Mouse (Mus musculus): ENCODE measurements at regions not wholly inside any gene's neighbourhood (a gene's known extent, or its start where the extent isn't known, plus 50 kb on each side); places are given as distances from the start of the nearest gene placed in this dataset.

DNA sequence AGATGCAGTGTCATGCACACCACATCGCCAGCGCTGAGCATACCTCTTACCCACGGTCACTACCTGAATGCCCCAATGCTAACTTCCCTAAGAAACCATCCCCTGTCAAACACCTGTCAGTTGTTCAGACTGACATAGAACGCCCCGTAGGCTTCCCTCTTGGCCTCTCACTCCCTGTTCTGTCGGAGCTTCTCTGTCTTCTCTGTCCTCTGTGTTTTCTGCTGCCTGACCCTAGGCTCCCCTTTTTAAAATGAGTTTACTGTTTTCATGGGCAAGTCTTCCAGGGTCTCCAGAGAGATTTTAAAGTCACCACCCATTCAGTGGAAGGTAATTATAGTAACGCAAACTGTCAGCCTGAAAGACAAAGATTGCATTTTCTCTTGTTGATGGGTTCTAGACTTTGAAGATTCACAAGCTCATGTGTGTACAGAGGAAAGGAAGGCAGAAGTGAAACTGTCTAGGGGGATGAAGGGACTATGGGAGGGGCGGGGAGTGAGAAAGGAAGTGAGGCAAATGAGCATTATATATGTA, 99.1 kb upstream of the Klf13 start:
- TF ChIP-seq POLR2A (IDR thresholded peaks at IDR 0.05; ENCODE audit: borderline replicate concordance, insufficient read depth, low read length) (no peak), CTCF (IDR thresholded peaks at IDR 0.05; ENCODE audit: borderline replicate concordance, insufficient read depth, low read depth, low read length) (no peak)

Measured in cerebellum, adult 2 months (tissue).